Mouse (Mus musculus) embryo, embryonic 10.5 days (tissue): ENCODE measurements around the gene Uvrag.
A peak's percentile ranks its signal among the peaks of the same experiment; 100 is the strongest.

Experiments used
- DNase-seq: peaks from one replicate; pipeline ENCODE4 v3.0.0-alpha.2; 2015; ENCODE audit warnings: low spot score

Gene Uvrag

DNA sequence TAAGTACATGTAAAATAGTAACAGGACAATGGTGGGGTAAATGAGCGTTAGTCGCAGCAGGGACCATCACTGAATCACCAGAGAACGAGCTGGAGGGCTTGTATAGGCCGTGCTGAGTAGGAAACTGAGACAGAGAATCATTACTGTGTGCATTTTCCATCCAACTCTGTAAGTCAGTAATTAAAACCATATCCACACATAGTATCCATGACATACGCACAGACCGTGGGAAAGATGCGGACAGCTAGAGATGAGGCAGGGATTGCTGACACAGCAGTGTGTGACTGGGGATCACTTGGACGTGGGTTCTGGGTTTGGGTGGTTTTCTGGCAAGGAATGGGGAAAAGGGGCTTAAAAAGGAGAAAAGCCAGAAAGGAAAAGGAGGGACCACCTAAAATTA, 81.0 kb downstream of the Uvrag start:
- no peak for DNase-seq

DNA sequence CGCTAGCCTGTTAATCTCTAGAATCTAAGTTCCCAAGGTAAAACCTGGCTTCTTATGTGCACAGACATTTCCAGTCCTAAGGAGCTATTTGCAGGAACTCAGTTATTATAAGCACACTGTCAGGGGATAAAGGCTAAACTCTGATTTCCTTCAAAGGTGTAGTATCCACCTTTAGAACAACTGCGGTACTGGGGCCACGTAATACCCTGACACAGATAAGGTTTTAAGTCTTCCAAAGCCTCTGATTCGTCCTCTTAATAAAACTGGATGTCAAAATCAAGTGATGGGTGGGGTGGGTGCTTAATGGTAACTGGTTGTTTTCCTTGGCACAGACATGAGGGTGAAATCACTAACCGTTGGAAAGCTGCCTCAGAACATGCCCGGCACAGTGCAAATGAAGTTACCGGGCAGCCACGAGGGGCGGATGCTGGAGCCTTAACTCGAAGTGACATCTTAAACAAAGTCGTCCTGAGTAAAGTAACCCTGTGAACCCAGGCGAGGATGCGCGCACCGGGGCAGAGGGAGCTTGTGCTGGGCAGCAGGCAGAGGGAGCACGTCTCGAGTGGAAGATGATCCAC, 83.8 kb downstream of the Uvrag start:
- DNase-seq = no peak

DNA sequence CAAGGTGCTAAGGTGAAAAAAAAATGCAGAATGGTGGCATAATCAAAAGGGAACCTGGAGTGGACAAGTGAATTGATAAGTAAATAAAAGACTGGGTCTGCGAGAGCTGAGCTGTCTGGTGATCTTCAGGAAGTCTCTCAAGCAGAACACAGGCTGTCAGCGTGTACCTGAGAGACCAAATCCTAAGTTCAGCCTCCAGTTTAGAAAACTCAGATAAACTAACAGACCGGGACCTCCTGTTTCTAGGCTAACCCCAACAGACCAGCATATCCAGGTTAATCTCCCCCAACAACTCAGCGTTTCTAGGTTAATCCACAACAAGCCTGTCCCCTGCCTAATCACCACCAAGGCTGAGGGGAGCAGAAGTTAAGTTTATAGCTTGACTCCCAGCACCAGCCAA, 87.3 kb downstream of the Uvrag start:
- no peak for DNase-seq

DNA sequence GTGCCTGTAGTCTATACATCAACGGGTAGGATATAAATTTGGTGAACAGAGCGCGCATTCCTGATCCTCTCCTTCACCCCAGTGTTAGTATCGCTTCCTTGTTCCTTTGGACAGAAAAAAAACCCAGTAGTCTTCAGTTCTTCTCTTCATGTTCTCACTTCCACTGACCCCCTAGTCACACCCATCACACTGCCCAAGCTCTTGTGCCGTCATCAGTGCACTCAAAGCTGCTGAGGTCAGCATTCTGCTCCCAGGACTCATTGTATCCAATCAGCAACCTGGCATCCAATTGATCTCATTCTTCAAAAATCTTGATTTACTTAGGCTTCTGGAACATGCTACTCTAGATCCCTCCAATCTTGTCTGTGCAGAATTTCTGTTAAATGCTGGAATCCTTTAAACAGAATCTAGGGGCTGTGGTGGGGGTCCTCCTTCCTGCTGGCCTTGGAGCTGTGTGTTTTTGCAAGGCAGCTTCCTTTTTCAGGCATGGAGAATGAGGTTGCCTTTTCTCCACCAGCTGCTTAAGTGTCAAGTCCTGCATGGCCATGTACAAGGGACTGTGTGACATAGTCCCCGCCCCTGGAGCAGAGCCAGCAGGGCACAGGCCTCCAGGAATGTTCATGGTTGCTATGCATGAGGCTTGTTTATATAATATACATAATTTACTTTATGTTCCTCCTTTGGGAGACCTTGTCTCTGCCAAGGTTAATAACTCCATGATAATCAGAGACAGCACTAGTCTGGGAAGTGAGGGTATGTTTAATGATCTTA, 88.3 kb downstream of the Uvrag start:
- DNase-seq = no peak

DNA sequence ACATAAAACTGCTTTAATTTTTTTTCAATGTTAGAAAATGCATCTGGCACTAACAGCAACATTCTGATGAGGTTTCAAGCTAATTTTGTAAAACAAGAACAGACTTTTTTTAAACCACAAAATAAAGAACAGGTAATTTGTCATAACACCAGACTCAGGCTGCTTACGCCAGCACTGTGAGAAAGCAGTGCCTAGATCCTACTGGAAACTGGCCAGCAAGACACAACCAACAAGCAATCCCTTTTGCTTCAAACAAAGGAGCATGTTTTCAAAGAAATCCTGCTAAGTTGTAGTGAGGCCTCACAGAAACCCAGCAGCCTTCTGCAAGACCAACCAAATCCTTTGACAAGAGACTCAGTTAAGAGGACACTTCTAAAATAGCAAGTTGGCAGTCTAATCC, 90.1 kb downstream of the Uvrag start:
- DNase-seq = no peak

DNA sequence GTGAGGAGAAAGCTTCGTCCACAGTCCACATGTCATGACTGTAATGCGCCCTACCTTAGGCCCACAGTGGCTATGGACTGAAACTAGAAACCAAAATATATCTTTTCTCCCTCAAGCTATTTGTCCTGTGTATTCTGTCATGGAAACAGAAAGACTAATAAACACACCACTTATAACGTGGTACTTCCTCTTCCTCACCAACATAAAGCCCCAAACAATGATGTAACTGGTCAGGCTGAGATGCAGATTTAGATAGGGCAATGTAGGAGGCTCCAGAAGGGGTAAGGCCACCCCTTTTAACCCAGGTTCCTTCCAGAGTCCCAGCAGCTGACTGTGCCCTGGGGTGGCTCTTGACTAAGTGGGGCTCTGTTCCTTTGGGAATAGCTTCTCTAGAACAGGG, 91.0 kb downstream of the Uvrag start:
- no peak for DNase-seq

DNA sequence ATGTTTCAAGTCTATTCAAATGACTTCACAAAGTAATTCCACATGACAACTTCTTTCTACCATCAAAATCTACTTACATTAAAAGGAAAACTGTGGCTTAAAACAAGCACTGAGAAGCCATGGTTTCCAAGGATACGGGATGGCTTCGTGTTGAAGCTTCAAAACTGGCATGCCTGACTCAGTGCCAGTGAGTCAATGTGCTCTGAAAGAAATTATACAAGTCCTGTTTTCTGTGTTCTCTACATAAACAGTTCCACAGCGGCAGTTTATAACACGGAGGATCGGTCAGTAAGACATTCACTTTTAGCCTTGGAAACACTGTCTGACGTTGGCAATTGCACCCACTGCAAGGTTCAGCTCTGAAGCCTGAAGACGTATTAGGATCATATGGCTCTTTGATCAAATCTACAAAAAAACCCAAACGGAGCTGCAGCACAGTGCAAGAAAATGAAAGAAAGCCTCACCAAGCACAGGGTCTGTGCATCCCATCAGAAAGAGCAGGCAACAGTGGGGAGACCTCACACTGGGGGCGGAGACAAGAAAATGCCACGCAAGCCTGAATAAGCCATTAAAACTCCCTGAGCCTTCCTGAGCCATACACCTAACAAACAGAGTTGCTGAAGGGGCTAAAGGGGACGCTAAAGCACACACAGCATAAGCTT, 94.3 kb downstream of the Uvrag start:
- DNase-seq = no peak

DNA sequence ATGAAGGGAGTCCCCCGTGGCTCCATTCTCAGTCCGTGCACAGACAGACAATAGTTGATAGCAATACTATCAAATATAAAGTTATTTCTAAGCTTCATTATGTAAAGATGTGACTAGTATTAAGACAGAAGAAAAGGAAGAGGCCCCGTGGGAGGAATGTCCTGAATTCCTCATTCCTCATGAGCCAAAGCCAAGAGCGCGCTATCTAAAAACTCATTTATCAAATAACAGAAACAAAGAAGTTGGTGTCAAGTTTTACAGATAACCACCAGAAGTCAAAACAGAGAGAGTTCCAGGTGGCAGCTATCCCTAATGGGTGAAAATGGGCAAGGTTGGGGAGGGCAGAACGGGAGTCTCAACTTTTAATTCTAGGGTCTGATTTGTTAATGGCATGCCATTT, 95.4 kb downstream of the Uvrag start:
- DNase-seq = no peak

DNA sequence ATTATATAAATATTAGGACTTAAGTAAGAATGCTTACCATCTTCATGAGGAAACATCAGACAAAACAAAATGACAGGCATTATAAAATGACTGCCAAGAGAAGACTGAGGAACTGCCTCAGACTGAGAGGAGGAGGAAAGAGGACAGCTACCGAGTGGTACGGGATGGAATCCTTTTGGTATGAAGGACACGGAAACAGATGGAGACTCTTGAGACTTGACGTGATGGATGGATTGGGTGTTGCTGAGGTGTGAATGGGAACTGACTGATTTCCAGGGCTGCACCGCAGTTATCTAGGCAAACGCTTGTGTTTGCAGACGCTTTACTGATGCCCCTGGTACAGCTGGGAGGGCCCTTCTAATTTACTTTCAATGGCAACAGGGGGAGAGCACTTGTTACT, 97.0 kb downstream of the Uvrag start:
- DNase-seq = peak; percentile 13

DNA sequence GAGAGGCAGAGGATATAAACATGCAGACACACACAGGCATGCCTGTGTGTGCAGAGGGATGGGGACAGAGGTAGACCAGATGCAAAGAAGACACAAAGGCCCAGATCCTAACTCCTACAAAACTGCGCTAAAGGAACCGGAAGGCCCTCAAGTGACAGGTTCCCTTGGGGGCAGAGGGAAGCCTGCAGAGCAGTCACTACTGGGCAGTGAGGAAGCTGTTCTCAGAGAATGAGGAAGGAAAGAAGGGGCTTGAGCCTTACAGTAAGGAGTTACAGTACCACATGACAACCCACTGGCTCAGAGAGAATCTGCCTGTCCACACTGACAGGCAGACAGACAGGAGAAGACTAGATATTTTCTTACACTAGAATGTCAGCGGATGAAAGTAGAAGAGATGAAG, 97.6 kb downstream of the Uvrag start:
- no peak for DNase-seq

DNA sequence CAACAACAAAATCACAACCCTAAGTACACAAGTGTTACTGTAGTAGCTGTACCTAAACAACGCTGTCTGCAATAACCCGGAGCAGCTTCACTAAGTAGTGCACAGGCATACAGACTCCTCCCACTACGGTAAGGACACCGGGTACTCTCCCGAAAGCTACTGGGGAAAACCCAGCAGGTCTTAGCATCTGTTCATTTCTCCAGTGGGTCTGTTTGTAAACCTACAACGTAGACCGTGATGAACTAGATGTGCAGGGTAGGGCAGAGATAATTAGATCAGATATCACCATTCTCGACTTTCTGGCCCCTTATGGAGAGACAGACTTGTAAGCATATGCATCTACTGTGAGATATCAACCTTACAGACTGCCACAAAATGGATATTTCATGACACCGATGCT, 99.1 kb downstream of the Uvrag start:
- no peak for DNase-seq

DNA sequence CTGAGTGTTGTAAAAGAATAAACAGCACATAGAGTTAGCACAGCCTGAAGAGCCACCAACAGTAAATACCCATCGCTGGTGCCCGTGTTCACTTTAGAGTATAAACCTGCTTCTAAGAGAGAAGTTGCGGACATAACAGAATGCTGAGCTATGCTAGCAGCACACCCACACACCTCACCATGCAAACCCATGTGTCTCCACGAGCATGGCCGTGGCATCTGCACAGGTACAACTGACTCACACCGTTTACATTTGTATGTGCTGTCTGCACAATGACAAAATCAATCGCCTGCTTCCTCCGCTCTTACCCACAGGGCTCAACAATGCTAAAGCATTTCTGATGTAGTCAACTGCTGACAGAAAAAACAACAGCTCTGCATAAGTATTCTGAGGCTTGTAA, 101.0 kb downstream of the Uvrag start:
- DNase-seq = no peak

DNA sequence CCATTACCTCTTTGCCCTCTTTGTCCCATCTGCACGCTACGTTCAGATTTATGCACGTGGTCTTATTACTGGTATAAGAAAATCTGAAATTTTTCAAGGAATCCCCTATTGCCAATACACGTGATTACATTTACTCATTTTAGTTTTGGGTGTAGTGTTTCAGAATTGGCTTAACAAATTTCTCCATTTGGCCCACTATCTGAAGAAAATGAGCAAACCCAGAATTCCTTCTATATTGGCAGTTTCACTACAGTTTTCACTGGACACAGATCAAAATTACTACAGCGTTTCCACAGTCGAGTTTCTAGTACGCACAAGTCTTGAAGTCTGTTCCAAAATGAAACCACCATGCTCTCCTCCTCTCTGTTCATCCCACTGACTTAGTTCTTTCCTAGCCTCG, 104.7 kb downstream of the Uvrag start:
- DNase-seq = no peak

DNA sequence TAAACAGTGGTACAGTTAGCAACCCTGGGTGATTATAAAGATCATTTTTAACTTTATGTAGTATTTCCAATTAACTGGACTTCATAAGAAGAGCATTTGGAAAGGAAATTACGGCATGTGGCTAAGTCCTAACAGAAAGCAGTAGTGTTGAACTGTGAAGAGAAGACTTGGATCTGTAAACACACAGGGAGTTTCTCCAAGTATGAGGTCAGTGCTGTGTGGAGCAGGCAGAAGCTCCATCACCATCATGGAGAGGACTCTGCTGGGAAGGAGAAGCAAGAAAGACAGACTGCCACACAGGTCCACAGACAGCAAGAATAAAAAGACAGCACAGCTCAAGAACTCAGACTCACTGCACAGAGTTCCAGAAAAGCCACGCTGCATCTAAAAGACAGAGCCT, 106.0 kb downstream of the Uvrag start:
- no peak for DNase-seq

DNA sequence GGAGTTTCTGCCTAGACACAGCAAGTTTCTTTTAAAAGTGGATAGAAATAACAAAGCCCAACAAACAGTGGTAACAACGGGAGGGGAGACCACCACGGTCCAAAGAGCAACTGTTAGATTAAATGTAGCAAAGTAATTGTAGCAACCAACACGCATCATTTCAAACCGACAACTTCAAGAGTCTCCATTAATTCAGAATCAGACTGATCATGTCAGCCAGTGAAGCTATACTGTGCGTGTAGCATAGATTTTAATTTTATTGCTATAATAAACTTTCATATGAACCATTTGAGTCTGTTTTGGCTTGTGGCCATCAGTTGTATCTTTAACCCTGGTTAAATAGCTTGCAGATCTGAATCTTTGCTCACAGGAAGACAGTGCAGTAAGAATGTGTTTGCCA, 107.1 kb downstream of the Uvrag start:
- DNase-seq = no peak

DNA sequence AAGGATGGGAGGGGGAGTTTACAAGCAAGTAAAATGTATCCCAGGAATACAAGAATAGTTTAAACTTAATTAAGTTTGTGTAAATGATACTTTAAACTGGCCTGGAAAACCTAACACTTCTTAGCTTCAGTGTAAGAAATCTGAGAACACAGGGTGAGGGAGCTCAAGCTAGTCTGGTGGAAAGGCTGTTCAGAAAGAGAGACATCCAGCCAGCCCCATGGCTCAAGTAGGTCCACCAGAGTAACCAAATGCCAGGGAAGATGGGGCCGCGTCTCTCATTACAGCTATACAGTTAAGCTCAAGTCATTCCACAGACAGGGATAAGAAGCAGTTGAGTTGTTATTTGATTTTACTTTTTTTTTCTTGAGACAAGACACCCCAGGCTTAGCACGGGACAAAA, 107.6 kb downstream of the Uvrag start:
- no peak for DNase-seq

DNA sequence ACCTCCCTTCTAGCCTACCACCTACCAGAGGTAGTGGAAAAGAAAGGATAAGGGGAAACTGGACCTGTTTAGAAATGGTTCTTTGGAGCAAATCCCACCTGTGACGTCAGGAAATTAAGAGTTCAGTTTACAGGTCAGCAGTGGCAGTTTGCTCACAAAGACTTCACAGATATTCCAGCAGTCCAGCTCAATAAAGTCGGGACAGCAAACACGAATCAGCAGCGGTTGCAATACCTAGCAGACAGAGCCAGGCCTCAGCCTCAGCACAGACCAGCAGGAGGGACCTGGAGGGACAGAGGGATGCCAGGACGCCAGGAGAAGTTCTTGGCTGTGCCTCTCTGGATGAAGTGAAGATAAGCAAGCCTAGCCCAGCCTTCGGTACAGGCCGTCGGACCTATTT, 108.9 kb downstream of the Uvrag start:
- DNase-seq = no peak

DNA sequence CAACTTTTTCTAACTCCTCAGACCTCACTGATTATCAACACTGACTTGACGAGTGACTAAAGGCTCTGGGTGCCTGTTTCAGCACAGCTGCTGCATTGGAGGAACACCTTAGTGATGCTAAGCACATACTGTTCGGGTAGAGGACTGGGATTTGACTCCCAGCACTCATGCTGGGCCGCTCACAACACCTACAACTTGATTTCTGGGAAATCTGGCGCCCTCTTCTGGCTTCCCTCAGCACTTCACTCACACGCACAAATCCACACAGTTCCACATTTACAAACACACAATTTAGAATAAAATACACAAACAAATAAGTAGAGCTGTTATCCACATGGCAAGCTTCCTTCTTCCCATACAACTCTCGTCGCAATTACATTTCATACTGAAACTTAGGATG, 112.8 kb downstream of the Uvrag start:
- no peak for DNase-seq

DNA sequence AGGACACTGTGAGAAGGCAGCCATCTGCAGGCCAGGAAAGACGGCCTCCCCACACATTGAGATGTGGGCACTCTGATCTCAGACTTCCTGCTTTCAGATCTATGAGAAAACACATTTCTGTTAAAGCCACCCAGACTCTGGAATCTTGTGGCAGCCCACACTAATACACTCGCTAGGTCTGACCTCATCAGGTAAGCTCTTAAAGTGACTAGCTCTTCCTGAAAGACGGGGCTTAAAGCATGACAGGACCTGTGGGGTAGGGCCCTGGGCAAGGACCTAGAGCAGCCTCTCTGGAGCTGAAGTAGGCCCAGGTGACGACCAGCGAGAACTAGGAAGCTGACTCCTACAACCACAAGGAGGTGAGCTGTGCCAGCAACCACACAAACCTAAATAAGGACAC, 113.8 kb downstream of the Uvrag start:
- no peak for DNase-seq

DNA sequence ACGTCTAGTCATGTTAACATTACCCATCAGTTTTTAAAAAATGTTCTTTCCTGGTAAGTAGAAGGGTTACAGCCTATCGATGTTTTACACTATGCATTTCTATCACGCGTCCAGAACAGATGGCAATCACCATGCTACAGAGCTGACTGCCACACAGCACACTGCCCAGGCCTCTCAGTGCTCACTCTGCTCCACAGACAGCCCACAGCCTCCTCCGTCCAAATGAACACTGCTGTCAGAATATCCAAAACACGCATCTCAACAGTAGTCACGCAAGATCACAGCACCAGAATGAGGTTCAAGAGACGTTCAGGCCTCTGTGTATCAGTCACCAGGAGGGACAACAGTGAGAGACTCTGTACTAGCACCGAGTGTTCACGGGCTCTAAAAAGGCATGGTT, 115.0 kb downstream of the Uvrag start:
- no peak for DNase-seq

DNA sequence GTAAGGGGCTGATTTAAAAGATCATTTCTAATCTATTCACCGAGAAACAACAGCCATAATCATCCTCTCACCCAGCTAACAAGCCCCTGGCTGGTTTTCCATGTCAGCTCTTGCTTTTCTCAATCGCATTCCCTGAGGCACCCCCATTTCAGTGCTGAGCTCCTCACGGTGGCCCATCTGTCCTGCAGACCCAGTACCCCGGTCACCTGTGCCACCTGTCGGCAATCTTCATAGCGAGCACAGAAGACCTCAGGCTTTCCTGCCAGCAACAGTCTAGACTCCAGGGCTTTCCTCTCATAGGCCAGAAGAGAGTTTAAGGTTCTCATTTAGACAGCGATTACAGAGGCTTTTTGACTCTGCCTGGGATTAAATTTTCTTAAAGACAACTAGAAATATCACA, 115.7 kb downstream of the Uvrag start:
- DNase-seq = no peak

DNA sequence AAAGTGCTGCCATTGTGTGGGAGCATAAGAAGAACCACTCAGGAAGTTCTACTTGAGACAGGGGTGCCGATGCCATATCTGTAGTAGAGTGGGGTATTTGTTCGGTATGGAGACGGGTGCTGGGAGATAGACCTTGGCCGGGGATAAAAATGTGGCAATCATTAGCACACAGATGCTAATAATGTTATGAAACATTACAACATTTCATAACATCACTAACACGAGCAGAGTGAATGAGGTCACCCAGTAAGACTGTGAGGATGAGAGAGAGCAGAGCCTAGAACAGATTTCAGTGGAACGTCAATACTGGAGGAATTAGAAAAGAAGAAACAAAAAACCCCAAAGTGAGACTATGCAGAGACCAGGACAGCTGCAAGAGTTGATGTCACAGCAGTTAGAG, 116.2 kb downstream of the Uvrag start:
- DNase-seq = no peak

DNA sequence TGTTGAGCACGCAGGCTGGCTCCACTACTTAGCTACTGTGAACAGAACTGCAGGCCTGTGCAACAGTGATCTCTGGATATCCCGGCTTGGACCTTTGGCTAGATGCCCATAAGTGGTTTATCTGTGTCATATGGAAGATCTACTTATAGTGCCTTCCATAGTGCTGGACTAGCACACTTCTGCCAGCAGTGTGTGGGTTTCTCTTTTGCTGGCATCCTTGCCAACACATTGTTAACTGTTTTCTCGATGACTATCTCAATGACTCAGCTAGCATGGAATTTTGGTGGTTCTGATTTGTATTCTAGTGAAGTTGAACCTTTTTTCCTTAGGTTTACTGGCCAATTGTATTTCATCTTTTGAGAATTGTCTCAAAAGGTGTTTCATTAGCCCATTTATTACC, 117.0 kb downstream of the Uvrag start:
- no peak for DNase-seq

DNA sequence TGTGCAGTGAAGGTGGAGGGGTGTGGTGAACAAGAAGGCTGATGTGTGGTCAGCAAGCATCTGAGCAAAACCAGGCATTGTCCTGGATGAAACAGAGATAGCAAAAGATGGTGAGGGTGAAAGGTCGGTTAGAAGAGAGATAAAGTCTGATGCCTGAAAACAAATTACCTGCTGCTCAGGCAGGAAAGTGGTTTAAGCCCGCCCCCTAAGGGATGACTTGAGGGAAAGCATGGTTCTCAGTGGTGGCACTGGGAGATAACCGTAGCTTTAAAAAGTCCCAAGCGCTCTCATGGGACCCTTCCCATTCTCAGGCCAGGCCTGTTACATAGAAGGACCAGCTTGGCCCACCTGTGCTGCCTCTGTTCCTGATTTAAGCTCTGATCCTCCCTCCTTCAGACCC, 119.7 kb downstream of the Uvrag start:
- DNase-seq = peak; percentile 32
